Mouse (Mus musculus) midbrain, embryonic 16.5 days (tissue): Measurements from ENCODE around the gene Scp2. TPM values are rescaled to one million over a fixed set of nuclear protein-coding genes. Genes with fewer than 3 reads are reported as not detected.

Experiments used
- ATAC-seq: fragments of 200-750 bp; cut with Nextera tagmentation; 2 replicates; pipeline ENCODE4 v1.8.0; 2017; ENCODE audit warnings: moderate TSS enrichment
- H3K27ac ChIP-seq: fragments of 300-500 bp; sonication (generic); 2 replicates; pipeline ENCODE4 v1.5.1; 2014; ENCODE audit warnings: mild to moderate bottlenecking, low read length, mixed read lengths
- H3K27me3 ChIP-seq: fragments of 300-500 bp; sonication (generic); 2 replicates; pipeline ENCODE4 v1.6.1; 2014; ENCODE audit warnings: low read depth, low read length, mixed read lengths; ENCODE audit not compliant: control insufficient read depth, insufficient read depth
- H3K36me3 ChIP-seq: fragments of 300-500 bp; sonication (generic); 2 replicates; pipeline ENCODE4 v1.6.1; 2014; ENCODE audit warnings: mild to moderate bottlenecking, low read length, moderate library complexity, mixed read lengths; ENCODE audit not compliant: control insufficient read depth, insufficient read depth
- H3K4me1 ChIP-seq: fragments of 300-500 bp; sonication (generic); 2 replicates; pipeline ENCODE4 v1.6.1; 2014; ENCODE audit warnings: mild to moderate bottlenecking, low read length, mixed read lengths; ENCODE audit not compliant: control insufficient read depth, insufficient read depth
- H3K4me2 ChIP-seq: fragments of 300-500 bp; sonication (generic); 2 replicates; pipeline ENCODE4 v1.6.1; 2014; ENCODE audit warnings: mild to moderate bottlenecking, low read length, mixed read lengths
- H3K4me3 ChIP-seq: fragments of 300-500 bp; sonication (generic); 2 replicates; pipeline ENCODE4 v1.5.1; 2014; ENCODE audit warnings: low read depth, mild to moderate bottlenecking, low read length, moderate library complexity, mixed read lengths
- H3K9ac ChIP-seq: fragments of 300-500 bp; sonication (generic); 2 replicates; pipeline ENCODE4 v1.6.1; 2014; ENCODE audit warnings: low read depth, low read length, mixed read lengths
- H3K9me3 ChIP-seq: fragments of 300-500 bp; sonication (generic); replicated peaks from 2 replicates; pipeline ENCODE4 v1.6.1; 2014; ENCODE audit warnings: mild to moderate bottlenecking, low read length, mixed read lengths; ENCODE audit not compliant: control insufficient read depth, poor library complexity, severe bottlenecking
- WGBS: fragments of 180-500 bp; shearing (Covaris S2); extraction: QIAGEN DNeasy Blood & Tissue Kit; methylation state at CpG from one replicate; pipeline ENCODE4 v1.1.7; 2014; 5-methylcytosine and 5-hydroxymethylcytosine counted together
- polyA plus RNA-seq: library from polyadenylated mRNA; unstranded; fragments of >200 nt; fragmentation: Nextera tagmentation; extraction: Ambion mirVana; gene quantifications from 2 replicates; pipeline ENCODE4 v1.2.1, GENCODE M21; 2015

The Scp2 gene
- polyA plus RNA-seq, 1 experiment from 2014 or later, result 200 TPM

- H3K27ac ChIP-seq, result no peak overlapping the region
- H3K27me3 ChIP-seq, result no peaks in the 10 kb centered on the region
- no peaks in the 10 kb centered on the region for H3K4me1 ChIP-seq
- 64% methylated on average over 4 of the region's 4 CpGs for WGBS
- no peak overlapping the region for H3K9ac ChIP-seq
- no peak for ATAC-seq
- H3K4me3 ChIP-seq, result no peak overlapping the region
- no peak overlapping the region for H3K4me2 ChIP-seq
- H3K36me3 ChIP-seq, result peaks cover 7% of the 10 kb centered on the region
- no peaks in the 10 kb centered on the region for H3K9me3 ChIP-seq
Measured at GRCm38 (mm10) chr4:108060774-108061173, 84.0 kb downstream of the Scp2 start.

GRCm38 (mm10) chr4:108059601-108060379, 85.0 kb downstream of the Scp2 start:
- Histone ChIP-seq H3K9ac (0 out of 2 replicates have a peak overlapping the region, but pooled peaks have one; percentile 20), H3K9me3 (no peaks in the 10 kb centered on the region), H3K4me3 (no peak overlapping the region), H3K4me2 (peak overlapping the region; percentile 21), H3K27me3 (no peaks in the 10 kb centered on the region), H3K4me1 (no peaks in the 10 kb centered on the region), H3K27ac (no peak overlapping the region), H3K36me3 (peaks cover 11% of the 10 kb centered on the region)
- ATAC-seq, result no peak
- 34% methylated on average over 19 of the region's 19 CpGs for WGBS

- H3K9me3 ChIP-seq, result no peaks in the 10 kb centered on the region
- H3K9ac ChIP-seq, result no peak overlapping the region
- H3K27ac ChIP-seq, result no peak overlapping the region
- H3K4me3 ChIP-seq, result no peak overlapping the region
- H3K4me1 ChIP-seq, result no peaks in the 10 kb centered on the region
- ATAC-seq, result no peak
- no peak overlapping the region for H3K4me2 ChIP-seq
- no peaks in the 10 kb centered on the region for H3K27me3 ChIP-seq
- 88% methylated on average over 10 of the region's 10 CpGs for WGBS
- peaks cover 12% of the 10 kb centered on the region for H3K36me3 ChIP-seq
Measured at GRCm38 (mm10) chr4:108058166-108058565, 86.6 kb downstream of the Scp2 start.

GRCm38 (mm10) chr4:108057247-108057646, 87.6 kb downstream of the Scp2 start:
- no peak overlapping the region for H3K9ac ChIP-seq
- no peaks in the 10 kb centered on the region for H3K9me3 ChIP-seq
- no peak overlapping the region for H3K4me3 ChIP-seq
- no peak for ATAC-seq
- 95% methylated on average over 2 of the region's 2 CpGs for WGBS
- no peaks in the 10 kb centered on the region for H3K4me1 ChIP-seq
- peaks cover 12% of the 10 kb centered on the region for H3K36me3 ChIP-seq
- H3K4me2 ChIP-seq, result no peak overlapping the region
- no peak overlapping the region for H3K27ac ChIP-seq
- H3K27me3 ChIP-seq, result no peaks in the 10 kb centered on the region

- 95% methylated on average over 10 of the region's 10 CpGs for WGBS
- Histone ChIP-seq H3K4me1 (no peaks in the 10 kb centered on the region), H3K9ac (no peak overlapping the region), H3K9me3 (no peaks in the 10 kb centered on the region), H3K27ac (no peak overlapping the region), H3K4me2 (no peak overlapping the region), H3K36me3 (peaks cover 15% of the 10 kb centered on the region; the same call in 1 of the 2 replicates), H3K27me3 (no peaks in the 10 kb centered on the region), H3K4me3 (no peak overlapping the region)
- no peak for ATAC-seq
Measured at GRCm38 (mm10) chr4:108055873-108056272, 88.9 kb downstream of the Scp2 start.

- Histone ChIP-seq H3K27me3 (no peaks in the 10 kb centered on the region), H3K9me3 (no peaks in the 10 kb centered on the region), H3K4me1 (no peaks in the 10 kb centered on the region), H3K4me2 (no peak overlapping the region), H3K4me3 (no peak overlapping the region), H3K9ac (no peak overlapping the region), H3K36me3 (peaks cover 21% of the 10 kb centered on the region), H3K27ac (no peak overlapping the region)
- WGBS, result 95% methylated on average over 8 of the region's 8 CpGs
- ATAC-seq, result no peak
Measured at GRCm38 (mm10) chr4:108052673-108053072, 92.1 kb downstream of the Scp2 start.

GRCm38 (mm10) chr4:108051687-108052274, 93.0 kb downstream of the Scp2 start:
- WGBS, result 85% methylated on average over 10 of the region's 10 CpGs
- Histone ChIP-seq H3K27me3 (no peaks in the 10 kb centered on the region), H3K27ac (no peak overlapping the region), H3K4me1 (no peaks in the 10 kb centered on the region), H3K36me3 (peaks cover 25% of the 10 kb centered on the region), H3K4me3 (no peak overlapping the region), H3K9ac (no peak overlapping the region), H3K9me3 (no peaks in the 10 kb centered on the region), H3K4me2 (no peak overlapping the region)
- ATAC-seq, result no peak

- H3K9me3 ChIP-seq, result no peaks in the 10 kb centered on the region
- H3K4me2 ChIP-seq, result no peak overlapping the region
- H3K9ac ChIP-seq, result no peak overlapping the region
- ATAC-seq, result no peak
- H3K4me3 ChIP-seq, result no peak overlapping the region
- 83% methylated on average over 8 of the region's 8 CpGs for WGBS
- H3K27me3 ChIP-seq, result no peaks in the 10 kb centered on the region
- no peak overlapping the region for H3K27ac ChIP-seq
- no peaks in the 10 kb centered on the region for H3K4me1 ChIP-seq
- H3K36me3 ChIP-seq, result peaks cover 15% of the 10 kb centered on the region
Measured at GRCm38 (mm10) chr4:108046136-108046535, 98.7 kb downstream of the Scp2 start.
